Mouse (Mus musculus): ENCODE results near the gene Prpf8.
"Not testable (repeated sequence)": the region's sequence is repeated elsewhere in the genome, so short reads cannot be mapped to it uniquely, and the experiment has no call there.

Prpf8 gene

DNA sequence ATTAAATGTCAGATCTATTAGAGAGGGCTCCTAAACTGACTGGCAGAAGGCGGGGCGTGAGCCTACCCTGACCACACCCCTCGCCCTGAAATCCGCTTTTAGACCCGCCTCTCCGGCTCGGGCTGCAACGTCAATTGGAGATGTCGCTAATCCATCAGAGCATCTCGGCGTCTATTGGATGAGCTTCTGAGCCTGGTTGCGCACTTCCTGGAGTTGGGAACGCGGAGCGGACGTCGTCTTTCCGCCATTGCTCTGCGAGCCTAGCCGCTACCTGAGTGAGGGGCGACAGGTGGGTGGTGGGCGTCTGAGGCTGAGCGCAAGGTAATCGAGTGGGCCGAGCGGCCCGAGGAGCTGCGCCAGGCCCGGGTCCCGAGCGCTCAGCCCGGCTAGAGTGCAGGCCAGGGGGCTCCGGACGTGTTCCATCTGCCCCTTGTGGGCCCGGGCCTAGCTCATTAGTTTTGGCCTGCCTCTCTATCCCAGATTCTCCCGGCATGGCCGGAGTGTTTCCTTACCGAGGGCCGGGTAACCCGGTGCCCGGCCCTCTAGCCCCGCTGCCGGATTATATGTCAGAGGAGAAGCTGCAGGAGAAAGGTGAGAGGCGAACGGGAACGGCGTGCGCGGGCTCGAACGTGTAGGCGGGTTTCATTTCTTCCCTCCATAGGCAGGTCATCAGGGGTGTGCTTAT, at the start of gene Prpf8:
TSS of gene Prpf8 (plus strand) at position 216 of the 685 bp plus-strand sequence.
- DNase-seq = peak; percentile 90

DNA sequence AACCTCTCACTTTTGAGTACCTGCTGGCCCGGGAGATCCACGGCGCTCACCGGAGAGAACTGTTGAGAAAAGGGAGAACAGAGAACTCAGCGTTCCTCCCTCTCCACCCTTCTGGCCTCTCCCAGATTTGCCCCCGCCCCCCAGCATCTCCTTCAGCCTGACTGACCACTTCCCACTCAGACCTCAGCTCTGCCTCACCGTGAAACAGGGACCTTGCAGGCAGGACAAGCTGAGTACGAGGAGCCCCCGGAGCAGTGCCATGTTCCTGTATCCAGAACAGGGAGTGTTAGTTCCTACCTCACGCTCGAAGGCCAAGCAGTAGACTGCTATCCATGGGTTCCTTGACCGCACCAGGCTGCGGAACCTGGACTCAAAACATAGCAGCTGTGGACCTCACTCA, 48.4 kb upstream of the Prpf8 start:
- DNase-seq = no peak

DNA sequence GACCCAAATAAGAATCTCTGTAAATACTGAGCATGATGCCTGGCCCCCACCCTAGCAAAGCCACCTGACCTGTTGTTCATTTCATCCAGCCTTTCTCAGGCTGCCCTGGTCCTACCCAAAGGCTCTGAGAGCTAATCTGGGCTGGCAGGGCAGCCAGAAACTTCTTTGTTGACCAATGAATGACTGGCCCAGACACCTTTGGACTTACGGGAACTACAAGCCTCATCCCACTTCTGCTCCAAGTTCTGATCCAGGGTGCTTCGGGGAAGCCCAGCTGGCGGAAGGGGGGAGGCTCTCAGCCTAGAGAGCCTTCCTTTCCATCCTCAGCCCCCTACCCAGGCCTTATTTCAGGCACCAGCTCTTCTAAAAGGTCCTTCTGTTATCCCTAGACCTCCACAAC, 47.8 kb upstream of the Prpf8 start:
- no peak for DNase-seq

DNA sequence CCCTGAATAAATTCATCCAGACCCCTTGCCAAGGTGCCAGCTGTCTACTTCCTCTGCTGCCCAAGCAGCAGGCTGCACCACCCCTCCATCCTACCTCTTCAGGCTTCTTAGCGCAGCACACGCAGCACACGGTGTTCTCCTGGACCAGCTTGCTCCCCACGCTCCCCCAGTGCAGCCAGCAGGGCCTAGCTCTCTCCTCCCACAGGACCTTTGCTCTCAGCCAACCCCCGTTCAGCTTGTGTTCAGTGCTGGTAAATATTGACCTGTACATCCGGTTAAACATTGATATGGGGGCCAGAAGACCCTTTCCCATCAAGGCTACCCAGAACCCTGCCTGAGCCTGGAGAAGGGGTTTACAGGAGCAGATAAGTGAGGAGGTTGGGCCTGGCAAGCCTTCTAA, 47.3 kb upstream of the Prpf8 start, which contains the start of gene Serpinf2:
TSS of gene Serpinf2 (minus strand) at position 229 of the 400 bp plus-strand sequence.
- no peak for DNase-seq

- no peak for DNase-seq
These were observed 46.7 kb upstream of the Prpf8 start for GRCm38 (mm10) chr11:75439951-75440350.

- no peak for DNase-seq
These were observed 45.6 kb upstream of the Prpf8 start for GRCm38 (mm10) chr11:75441034-75441433.

DNA sequence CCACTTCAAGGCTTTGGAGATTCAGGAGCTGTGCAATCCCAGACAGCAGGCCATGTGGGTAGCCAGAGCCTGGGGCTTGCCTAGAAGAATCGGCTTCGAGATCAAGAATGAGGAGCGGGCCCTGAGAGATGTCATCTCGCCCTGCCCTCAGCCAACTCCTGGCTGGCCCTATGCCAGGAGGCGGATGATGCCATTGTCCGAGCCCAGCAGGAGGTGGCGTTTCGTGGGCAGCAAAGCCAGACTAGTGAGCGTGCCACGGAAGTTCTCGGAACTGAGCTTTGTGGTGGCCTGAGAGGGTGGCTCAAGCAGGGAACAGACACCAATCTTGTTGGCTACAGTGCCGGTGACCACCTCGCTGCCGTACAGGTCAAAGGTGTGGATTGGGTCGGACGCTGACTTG, 45.0 kb upstream of the Prpf8 start:
- no peak for DNase-seq

DNA sequence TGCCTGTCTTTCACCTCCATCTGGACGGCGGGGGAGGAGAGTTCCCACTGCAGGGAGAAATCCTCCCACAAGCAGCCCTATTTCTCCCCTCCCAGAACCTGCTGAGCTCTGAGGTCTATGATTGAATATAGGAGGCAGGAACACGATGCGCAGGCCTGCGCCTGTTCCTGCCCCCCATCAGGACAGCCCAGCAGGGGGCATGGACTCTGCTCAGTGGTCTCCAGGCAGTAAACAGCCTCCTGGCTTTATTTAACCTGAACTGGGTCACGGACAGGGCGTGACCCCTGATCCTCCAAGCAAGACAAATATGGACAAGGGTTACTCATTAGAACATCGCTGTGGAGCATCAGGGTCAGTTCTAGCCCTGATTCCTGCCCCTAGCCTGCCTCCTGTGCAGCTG, 42.9 kb upstream of the Prpf8 start:
- no peak for DNase-seq

- no peak for DNase-seq
These were observed 38.0 kb upstream of the Prpf8 start for GRCm38 (mm10) chr11:75448575-75448974.

DNA sequence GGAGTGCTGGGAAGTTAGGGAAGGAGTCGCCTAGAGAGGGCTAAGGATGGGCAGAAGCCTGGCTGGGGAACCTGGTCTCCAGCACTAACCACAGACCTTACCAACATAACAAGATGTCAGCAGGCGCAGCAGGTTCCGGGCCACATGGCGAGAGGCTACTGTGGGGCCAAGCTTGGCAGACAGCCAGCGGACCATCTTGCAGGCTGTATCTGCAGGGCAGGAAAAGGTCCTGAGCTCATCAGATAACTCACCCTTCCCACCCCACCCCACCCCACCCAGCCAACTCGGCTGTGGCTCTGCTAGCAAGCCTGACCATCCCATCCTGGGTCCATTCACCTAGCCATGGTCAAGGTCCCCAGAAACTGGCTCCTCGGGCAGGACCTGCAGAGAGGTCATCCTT, 36.9 kb upstream of the Prpf8 start:
- no peak for DNase-seq

GRCm38 (mm10) chr11:75450304-75450908, 36.2 kb upstream of the Prpf8 start:
- DNase-seq = no peak

GRCm38 (mm10) chr11:75450936-75451335, 35.7 kb upstream of the Prpf8 start:
- no peak for DNase-seq

- no peak for DNase-seq
These were observed 34.5 kb upstream of the Prpf8 start for GRCm38 (mm10) chr11:75452081-75452480.

- DNase-seq = no peak
These were observed 33.6 kb upstream of the Prpf8 start for GRCm38 (mm10) chr11:75452812-75453557.

- peak; percentile 78 for DNase-seq
These were observed 32.4 kb upstream of the Prpf8 start, which contains the start of gene Wdr81 for GRCm38 (mm10) chr11:75453991-75454930. TSS of gene Wdr81 (minus strand) at chr11:75454717.

- DNase-seq = no peak
These were observed 31.4 kb upstream of the Prpf8 start for GRCm38 (mm10) chr11:75455041-75455736.

GRCm38 (mm10) chr11:75455971-75456370, 30.6 kb upstream of the Prpf8 start:
- DNase-seq = not testable (repeated sequence)

DNA sequence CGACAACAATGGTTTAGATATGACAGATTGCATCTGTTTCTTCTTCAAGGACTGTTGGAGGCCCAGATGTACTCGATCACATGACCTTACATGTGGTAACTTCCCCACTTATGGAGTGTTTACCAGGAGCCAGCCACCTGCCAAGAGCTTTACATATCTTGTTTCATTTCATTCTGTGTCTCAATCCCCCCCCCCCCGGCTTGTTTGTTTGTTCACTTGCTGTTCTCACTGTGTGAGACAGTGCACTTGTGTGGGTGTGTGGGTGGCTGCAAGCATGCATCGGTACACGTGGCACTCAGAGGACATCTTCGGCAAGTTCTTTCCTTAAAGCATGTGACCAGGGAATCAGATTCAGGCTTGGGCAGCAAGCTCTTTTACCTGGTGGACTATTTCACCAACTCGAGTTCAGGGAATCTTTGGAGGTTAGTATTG, 30.2 kb upstream of the Prpf8 start:
- no peak for DNase-seq

DNA sequence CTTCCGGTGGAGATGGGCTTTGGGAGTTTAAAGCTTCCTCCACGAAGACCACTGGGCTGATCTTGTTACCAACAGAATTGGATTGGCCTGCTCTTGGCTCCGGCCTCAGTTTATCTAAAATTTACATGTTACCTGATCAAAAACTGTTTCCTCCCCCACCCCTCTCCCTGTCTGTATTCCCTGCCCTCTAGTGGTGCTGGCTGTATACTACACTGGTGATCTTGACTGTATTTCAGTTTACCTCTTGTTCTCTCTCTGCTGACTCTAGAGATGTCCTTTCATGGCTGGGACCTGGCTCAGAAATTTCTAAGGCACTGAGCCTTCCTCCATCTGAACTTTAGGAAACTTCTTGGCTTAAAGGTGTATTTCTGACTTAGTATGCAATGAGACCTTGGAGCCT, 28.4 kb upstream of the Prpf8 start:
- no peak for DNase-seq

DNA sequence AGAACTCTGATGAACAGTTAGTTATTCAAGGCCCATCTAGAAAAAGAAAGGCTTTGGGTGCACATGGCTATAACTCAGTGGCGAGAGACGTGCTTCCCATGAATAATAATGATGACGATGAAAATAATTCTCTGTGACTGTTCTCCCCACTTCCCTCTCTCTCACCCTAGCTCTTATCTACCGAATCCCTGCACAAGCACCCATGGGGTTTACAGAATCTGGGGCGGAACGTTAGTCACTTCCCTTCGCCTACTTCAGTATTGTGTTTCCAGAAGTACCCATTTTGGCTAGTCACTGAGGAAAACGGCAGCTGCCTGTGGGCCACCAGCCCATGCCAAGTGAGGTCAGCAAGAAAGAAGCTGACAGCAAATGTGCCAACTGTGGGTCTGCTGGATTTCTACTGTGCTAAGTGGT, 28.0 kb upstream of the Prpf8 start:
- DNase-seq = no peak

DNA sequence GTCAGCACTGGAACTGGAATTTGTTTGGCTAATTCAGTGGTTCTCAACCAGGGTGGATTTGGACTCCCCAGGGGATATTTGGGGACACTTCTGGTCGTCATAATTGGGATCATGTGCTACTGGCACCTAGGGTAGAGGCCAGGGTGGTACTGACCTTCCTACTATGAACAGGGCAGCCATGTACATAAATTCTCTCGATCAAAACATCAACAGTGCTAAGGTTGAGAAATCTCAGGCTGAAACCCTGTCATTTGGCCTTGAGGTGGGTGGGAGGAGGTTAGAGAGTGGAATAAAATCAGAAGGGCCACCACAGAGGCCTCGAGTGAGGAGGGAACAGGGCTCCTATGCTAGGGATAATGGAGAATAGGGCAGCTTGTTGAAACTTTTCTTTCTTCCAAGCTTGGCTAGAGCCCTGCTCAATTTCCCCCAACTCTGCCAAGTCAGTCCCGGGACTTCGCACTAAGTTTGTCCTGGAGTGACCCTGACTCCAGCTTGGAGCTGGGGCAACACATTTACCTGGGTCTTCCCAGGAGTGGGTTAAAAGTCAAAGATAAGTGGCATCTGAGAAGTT, 27.4 kb upstream of the Prpf8 start:
- DNase-seq = no peak

- no peak for DNase-seq
These were observed 26.9 kb upstream of the Prpf8 start for GRCm38 (mm10) chr11:75459751-75460102.
